Mouse (Mus musculus): ENCODE results near the gene Rnf141. TPM values are rescaled to one million over a fixed set of nuclear protein-coding genes. Genes with fewer than 3 reads are reported as not detected.

Rnf141 gene
- total RNA-seq (2023): 73.7 and 74.6 TPM in 2 replicates

GRCm38 (mm10) chr7:110843916-110844874 is at the start of gene Rnf141:
Gene Rnf141 (minus strand): TSS chr7:110844457.

GRCm38 (mm10) chr7:110862751-110863289 is 18.6 kb upstream of the Rnf141 start, which contains the start of gene Lyve1:
Gene Lyve1 (minus strand): TSS chr7:110863239.

GRCm38 (mm10) chr7:110768001-110768400 is 76.3 kb downstream of the Rnf141 start, which contains the start of gene Ampd3:
Gene Ampd3 (plus strand): TSS chr7:110768206.

Other genes starting within 250 kb of the Rnf141 start
- 0.95 and 2.1 TPM in 2 replicates for gene Sbf2, start 229.5 kb downstream of the Rnf141 start, total RNA-seq (2023)
- 0.39 TPM in 1 of 2 replicates, not detected in the other for gene Adm, start 216.8 kb downstream of the Rnf141 start, total RNA-seq (2023)
- gene Ampd3, start 76.3 kb downstream of the Rnf141 start, total RNA-seq (2023): 118 and 139 TPM in 2 replicates
- 4.5 and 5.0 TPM in 2 replicates for gene Lyve1, start 18.8 kb upstream of the Rnf141 start, total RNA-seq (2023)
- gene Mrvi1, start 138.0 kb upstream of the Rnf141 start, total RNA-seq (2023): 0.52 and 1.9 TPM in 2 replicates
- 39.6 and 42.9 TPM in 2 replicates for gene Ctr9, start 184.5 kb upstream of the Rnf141 start, total RNA-seq (2023)
- gene Eif4g2, start 238.6 kb upstream of the Rnf141 start, total RNA-seq (2023): 820 and 1,021 TPM in 2 replicates

All from neutrophil, adult 65 days (primary cell).